Mouse (Mus musculus) kidney, adult 8-10 months (tissue): ENCODE data around the gene Tdrd7.

Source experiments
- DNase-seq, 2 experiments: peaks; one replicate each; pipeline ENCODE4 v3.0.0; 2022

The Tdrd7 gene

DNA sequence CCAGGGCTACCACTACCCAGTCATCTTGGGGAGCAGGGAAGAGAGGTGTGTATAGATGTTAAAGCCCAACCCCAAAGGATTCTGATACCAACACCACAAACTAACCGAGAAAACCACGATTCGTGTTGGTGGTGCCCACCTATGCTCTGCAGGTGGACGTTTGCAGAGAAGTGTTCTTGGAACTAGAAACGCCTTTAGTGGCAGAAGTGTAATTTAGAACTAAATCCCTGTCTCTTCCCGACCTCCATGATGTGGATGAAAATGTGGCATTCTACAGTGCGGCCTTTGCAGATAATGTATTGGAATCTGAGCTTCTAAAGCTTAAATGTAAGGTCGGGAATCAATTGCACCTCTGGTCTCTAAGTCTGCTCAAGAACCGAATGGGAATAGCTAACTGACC, 7.8 kb downstream of the Tdrd7 start:
- no peak for DNase-seq

GRCm38 (mm10) chr4:45976931-45977667, 12.0 kb downstream of the Tdrd7 start:
- DNase-seq: peak in 1 of 2 experiments; percentile 21

- peak in 1 of 2 experiments; percentile 34 for DNase-seq
Observed at GRCm38 (mm10) chr4:45979916-45980315, 14.8 kb downstream of the Tdrd7 start.

- DNase-seq: no peak
Observed at GRCm38 (mm10) chr4:45981054-45981453, 15.9 kb downstream of the Tdrd7 start.

GRCm38 (mm10) chr4:45990427-45991135, 25.4 kb downstream of the Tdrd7 start:
- DNase-seq: no peak

GRCm38 (mm10) chr4:45998536-45998935, 33.4 kb downstream of the Tdrd7 start:
- DNase-seq: no peak

DNA sequence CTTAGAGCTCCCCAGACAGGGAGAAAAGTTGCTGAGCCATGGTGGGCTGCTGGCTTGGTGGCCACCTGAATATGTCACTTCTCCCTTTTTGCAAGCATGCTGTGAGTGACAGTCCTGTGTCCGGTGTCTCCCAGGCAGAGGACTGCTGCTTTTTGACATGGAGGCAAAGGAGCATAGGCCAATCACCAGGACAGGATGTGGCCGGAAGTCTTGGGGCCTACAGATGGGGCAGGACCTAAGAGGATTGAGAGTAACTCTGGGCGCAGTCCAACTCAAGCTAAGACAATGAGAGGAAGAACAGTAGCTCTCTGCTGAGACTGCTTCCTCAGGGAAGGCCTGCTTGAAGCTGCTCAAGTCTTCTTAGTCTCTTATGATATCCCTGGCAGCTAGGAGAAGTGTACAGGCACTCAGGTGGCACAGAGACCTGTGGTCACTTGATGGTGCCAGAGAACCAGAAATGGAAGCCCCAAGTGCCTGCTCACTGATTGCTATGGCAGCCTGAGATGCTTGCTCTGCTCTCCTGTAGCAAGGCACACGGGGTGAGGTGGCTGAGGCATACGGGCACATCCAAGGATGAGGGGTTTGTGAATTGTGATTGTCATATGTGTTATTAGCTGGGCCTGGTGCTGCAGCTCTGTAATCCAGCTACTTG, 43.1 kb downstream of the Tdrd7 start:
- no peak for DNase-seq

DNA sequence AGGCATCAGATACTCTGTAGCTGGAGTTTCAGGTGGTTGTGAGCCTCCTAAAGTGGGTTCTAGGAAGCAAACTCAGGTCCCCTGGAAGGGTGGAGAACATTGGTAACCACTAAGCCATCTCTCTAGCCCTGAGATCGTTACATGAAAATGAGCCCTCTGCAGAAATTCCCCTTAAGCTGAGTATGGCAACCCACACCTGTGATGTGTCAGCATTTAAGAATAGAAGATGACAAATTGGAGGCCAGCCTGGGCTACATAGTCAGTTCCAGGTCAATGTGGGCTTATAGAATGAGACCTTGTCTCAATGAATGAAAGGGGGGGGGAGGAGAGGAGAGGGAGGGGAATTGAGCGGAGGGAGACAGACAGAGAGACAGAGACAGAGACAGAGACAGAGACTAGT, 46.6 kb downstream of the Tdrd7 start:
- no peak for DNase-seq

DNA sequence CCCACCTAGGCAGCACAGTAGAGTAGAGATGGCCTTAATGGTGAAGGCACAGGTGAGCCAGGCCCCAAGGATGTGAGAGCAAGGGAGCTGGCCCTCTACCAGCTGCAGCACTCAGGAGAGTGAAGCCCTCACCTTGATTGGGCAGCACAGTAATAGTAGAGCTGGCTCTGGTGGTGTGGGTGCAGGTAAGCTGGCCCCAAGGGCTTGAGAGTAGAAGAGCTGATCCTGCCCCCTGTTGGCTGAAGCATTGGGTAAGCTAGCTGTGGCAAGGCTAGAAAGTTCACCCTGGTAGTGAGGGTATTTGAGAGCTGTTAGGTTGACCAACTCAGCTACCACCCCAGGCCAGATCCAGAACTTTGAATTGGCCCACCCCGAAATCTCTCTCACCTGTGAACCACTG, 50.5 kb downstream of the Tdrd7 start:
- no peak for DNase-seq

GRCm38 (mm10) chr4:46023021-46023481, 57.9 kb downstream of the Tdrd7 start:
- no peak for DNase-seq

- peak in 1 of 2 experiments; percentile 38 for DNase-seq
Observed at GRCm38 (mm10) chr4:46025893-46026292, 60.8 kb downstream of the Tdrd7 start.

DNA sequence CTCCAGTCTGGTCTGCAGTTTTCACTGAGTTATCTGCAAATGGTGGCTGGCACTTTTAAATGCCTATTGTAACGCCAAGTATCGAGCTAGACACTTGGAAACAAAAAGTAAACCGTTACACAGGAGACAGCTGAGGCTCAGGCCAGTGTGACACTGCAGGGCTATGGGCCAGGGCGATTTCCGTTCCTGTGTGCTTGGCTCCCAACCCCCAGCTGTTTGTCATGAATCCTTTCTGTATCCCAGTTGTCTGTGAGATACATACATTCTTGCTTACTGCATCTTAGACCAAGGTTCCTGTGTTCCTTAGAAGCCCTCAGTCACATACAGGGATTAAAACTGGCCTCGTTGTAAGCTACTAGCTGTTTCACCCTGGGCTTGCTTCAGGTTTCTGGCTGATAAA, 63.1 kb downstream of the Tdrd7 start:
- no peak for DNase-seq

DNA sequence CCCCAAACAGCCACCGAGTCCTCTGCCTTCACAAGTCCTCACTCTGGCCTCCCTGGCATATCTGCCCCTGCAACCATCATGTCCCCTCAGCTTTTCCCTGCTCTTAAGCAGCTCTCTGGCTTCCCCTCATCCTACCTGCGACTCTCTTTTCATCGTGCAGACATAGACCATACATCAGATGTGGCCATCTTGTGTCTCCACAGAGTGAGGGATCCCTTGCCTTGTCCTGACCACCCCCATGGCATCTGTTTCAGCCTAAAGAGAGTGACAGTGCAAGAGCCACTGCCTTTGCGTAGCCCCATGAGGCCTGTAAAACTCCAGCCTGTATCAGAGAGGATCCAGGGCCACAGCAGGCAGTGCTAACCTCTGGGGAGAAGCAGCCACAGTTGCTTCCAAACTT, 63.6 kb downstream of the Tdrd7 start:
- no peak for DNase-seq

DNA sequence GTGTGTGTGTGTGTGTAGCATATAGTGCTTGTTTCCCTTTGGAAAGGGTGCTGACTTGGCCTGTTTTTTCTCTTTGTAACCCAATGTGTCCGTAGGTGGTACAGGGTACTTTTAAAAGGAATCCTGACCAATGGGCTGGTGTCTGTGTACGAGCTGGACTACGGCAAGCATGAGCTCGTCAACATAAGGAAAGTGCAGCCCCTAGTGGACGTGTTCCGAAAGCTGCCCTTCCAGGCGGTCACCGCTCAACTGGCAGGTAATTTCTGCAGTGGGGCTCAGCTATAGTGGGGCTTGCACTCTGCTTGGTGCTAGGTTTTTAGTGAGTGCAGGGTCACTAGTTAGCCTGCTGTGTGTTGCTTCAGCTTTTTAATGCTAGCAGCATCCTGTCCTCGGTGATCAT, 64.4 kb downstream of the Tdrd7 start:
- peak in 1 of 2 experiments; percentile 27 for DNase-seq

- DNase-seq: no peak
Observed at GRCm38 (mm10) chr4:46032448-46032847, 67.3 kb downstream of the Tdrd7 start.

DNA sequence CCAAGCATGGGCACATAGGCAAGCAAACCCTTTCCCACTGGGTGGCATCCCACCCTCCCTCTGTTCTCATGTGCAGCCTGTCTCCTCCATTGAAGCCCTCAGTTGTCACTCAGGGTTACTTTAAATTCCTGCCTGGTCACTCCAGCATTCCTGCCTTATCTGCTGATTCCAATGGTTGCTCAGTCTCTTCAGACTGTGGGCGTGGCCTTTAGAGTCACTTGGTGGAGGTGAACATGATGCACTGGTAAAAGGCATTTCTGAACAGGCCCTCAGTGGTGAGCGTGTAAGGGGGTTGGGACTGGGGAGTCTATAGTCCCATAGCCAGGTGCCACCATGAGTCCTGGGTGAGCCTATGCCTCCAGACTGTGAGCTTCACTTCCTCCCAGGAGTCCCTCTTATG, 68.1 kb downstream of the Tdrd7 start:
- no peak for DNase-seq

DNA sequence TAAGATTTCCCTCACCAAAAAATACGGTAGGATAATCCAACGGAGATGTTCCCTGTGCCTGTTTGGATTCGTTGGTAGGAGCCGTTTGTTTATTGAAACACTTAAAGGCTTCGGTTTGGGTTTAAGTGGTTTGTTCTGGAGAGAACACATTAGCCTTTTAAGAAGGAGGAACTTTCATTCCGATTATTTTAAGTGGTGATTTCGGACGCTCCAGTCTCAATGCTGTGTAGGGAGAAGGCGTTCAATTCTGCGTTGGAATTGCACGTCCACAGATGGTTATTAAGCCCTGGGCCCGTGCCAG, 73.4 kb downstream of the Tdrd7 start:
- no peak for DNase-seq

GRCm38 (mm10) chr4:46038892-46039751, 74.0 kb downstream of the Tdrd7 start, which contains the start of gene Tmod1:
Gene Tmod1, plus strand, starts transcription at chr4:46038935.
- DNase-seq: peak in 1 of 2 experiments; percentile 26

- no peak for DNase-seq
Observed at GRCm38 (mm10) chr4:46039899-46040298, 74.8 kb downstream of the Tdrd7 start.

- DNase-seq: peak in 1 of 2 experiments; percentile 8
Observed at GRCm38 (mm10) chr4:46040594-46041192, 75.6 kb downstream of the Tdrd7 start.

GRCm38 (mm10) chr4:46041761-46042504, 76.8 kb downstream of the Tdrd7 start:
- no peak for DNase-seq

GRCm38 (mm10) chr4:46042505-46042850, 77.3 kb downstream of the Tdrd7 start:
- DNase-seq: no peak
